Mouse (Mus musculus) kidney, postnatal 36 days (tissue): ENCODE data around the gene Slc35b4.
A peak's percentile ranks its signal among the peaks of the same experiment; 100 is the strongest.

ENCODE experiments used
- DNase-seq, 2 experiments: peaks; one replicate each; pipeline ENCODE4 v3.0.0; 2021 to 2022; ENCODE audit warnings: mixed read lengths in 2 of 2

Slc35b4 gene

GRCm38 (mm10) chr6:34176864-34177247 lies at the start of gene Slc35b4:
TSS of gene Slc35b4 (minus strand) at chr6:34177111.
- peak; percentile 96 to 98 for DNase-seq

DNA sequence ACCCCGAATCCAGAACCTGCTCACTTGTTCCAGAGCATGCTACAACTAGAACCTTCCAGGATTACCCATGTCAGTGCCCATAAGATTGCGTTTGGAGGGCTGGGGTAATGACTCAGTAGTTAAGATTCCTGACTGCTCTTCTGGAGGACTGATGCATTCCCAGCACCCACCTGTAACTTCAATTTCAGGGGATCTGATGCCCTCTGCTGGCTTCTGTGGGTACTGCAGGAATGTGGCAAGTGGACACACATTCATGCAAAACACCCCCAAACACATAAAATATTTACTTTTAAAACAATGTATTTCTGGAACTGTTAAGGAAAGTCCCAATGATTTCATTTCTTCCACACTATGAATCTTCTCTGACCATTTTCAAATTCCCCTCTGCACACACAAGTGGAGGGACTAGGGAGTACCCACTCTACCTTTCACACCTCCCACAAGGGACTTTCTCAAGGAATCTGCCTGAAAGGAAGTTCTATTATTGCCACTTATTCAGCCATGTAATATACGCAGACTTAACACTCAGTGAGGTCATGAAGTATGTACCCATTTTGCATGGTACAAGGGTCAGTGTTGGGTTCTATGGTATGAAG lies 48.2 kb upstream of the Slc35b4 start:
- no peak for DNase-seq

DNA sequence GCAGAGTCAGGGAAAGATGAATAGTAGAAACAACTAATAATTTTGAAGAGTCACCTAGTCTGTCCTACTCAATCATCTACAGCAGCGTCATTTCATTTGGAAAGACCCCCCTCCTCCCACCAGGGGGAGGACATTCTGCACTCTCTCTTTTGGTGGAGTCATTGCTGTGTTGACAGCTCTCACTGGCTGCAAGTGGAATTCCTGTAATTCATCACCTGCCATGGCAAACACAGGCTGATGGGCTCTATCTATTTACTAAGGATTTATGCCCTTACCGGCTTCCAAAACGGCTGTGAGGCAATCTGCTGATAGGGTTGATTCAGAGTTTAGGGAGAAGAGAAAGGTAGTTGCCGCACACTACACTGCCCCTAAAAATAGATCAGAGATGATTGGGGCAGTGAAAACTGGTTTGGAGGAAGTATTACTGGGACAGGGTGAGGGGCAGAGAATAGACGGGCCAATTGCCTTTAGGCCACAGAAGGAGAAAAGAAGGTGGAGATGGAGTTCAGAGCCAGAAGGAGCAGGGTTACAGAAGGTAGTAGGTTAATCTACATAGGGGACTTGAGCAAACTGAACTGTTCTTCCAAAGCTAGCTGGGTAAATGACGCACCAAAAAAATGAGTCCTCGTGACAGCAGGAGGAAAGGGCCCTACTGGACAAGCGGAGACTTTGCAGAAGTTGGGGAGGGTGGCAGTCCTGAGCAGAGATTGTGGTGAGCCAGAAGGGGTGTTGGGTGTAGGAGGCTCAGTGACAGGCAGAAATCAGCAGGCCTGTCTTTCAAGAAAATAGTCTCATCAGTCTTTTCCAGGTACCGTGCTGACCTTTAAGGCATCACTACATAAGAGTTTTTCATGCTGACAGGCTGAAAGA lies 39.8 kb upstream of the Slc35b4 start:
- no peak for DNase-seq

GRCm38 (mm10) chr6:34205754-34206153 lies 28.8 kb upstream of the Slc35b4 start:
- no peak for DNase-seq

DNA sequence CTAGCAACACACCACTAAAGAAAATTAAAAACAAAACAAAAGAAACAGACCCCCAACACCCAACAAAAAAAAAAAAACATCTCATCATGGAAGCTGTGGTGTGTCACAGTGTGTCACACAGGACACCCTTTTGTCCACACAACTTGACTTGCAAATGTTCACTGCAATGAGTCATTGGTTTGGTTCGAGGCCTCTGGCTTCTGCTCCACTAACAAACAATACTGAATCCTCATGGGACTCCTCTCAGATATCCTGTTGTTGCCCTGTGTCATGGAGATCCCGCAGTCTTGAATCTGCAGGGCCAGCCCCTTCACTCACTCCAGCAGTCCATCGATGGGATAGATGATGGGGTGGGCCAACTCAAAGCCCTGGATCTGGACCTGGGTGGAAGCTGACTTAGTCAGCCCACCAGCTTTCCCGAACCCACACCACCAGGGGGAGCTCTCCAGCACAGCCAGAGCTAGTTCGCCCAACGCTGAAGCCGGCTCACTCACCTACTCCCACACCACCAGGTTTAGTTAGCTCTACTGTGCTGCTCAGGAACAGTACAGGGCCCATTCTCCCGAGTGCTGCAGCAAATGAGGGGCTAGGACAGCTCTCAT lies 28.2 kb upstream of the Slc35b4 start:
- DNase-seq: peak; percentile 26 to 77

DNA sequence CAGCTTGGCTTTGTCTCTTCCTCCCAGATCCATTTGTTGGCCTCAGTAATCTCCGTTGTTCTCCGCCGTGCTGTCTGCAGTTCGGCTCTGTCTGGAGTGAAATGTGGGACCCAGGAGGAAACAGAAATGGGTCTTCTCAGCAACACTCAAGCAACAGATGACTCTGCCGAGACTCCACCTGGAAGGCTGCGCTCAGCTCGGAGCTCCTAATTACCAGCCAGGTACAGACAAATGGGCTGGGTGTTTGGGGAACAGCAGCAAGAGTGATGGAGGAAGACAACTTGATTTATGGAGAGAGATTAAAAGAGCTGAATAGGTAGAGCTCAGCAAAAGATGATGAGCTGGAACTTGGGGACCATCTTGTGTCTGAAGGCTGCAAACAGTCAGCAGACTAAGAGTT lies 26.6 kb upstream of the Slc35b4 start:
- DNase-seq: no peak

DNA sequence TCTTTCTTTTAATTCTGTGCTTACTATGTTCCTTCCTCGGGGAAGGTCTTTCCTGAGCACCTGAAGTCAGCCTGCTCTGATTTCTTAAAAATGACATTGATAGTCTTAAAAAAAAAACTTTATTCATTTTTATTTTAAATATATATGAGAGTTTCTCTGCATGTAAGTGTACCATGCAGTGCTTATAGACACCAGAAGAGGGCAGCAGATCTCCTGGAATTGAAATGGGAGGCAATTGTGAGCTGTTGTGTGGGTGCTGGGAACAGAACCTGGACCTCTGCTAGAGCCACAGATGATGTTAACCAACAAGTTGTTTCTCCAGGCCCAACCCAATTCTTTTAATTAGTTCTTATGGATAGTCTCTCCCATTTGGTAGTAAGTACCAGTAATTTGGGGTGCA lies 18.1 kb upstream of the Slc35b4 start:
- DNase-seq: no peak

DNA sequence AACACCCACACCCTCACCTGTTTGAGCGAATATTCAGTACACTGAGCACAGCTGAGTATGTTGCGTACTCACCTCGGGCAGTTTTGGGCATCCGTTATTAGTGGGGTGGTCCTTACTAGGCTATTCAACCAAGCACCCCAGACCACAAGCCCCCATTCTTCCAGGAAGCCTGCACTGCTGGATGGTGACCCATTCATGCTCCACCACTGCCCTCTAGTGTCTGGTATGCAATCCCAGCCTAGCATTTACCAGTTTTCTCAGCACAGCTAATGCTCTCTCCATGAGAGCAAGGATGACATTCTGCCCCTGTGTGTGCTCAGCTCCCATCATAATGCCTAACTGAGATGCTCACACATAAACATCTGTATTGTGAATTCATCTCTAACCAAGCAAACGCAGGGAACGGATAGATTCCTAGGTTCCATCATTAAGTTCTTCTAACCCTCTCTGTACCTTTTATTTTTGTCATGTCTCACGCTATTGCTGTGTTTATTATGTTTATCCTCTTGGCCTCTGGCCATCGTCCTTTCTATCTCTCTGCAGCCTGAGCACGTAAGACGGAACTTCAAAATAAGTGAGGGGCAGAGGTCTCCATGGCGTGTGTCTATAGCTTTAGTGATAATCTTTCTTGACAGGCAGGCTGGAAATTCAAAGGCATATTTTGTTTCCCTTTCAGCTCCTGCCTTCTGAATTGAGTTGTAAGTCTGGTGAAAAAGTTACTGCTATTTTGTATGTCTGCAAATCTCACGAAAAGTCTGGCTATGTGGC lies 17.0 kb upstream of the Slc35b4 start:
- DNase-seq: peak; percentile 67 to 84

DNA sequence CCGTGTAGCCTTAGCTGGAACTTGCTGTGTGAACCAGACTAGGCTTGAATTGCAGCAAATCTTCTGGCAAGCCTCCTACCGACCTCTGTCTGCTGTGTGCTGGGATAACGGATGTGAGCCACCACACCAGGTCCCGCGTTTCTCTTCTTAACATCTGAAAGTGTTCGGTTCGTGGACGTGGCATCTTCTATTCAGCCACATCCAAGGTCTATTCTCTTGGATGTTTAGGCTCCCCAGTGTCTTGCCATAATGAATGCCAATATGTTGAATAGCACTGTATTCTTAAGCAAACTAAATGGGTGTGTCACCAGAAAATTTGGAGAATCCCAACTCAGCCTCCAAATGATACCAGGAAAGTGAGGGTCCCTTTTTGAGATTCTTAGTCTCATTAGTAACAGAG lies 14.5 kb upstream of the Slc35b4 start:
- no peak for DNase-seq

GRCm38 (mm10) chr6:34189494-34189893 lies 12.6 kb upstream of the Slc35b4 start:
- DNase-seq: no peak

DNA sequence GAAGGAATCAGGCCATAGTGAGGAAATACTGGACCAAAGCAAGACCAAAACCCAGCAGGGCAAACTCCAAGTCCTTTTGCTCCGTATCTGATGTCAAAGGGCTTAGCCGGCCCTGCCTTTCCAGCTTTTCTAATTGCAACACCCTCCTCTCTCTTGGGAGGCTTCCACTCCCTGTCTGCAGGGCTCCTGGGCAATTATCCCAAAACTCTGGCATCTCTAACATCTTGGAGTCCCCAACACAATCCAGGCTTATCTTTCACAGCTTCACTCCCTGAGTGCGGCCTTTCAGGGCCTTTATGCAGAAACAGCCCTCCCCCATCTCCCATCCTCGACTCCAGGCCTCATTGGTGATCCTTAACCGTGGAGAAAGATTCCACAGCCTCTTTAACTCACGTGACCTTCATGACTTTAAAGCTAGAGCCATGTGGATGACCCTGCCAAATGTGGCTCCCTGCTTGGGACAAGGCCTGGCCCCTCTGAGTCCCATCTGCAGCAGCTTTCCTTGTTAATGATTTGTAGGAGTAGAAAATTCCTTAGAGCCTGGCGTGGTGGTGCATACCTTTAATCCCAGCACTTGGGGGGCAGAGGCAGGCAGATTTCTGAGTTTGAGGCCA lies 11.2 kb upstream of the Slc35b4 start:
- peak; percentile 29 to 33 for DNase-seq

- DNase-seq: no peak
These were observed 10.5 kb upstream of the Slc35b4 start for GRCm38 (mm10) chr6:34187273-34187863.

GRCm38 (mm10) chr6:34183326-34183725 lies 6.4 kb upstream of the Slc35b4 start:
- no peak for DNase-seq

- no peak for DNase-seq
These were observed 5.0 kb upstream of the Slc35b4 start for GRCm38 (mm10) chr6:34181961-34182360.

GRCm38 (mm10) chr6:34179911-34180310 lies 3.0 kb upstream of the Slc35b4 start:
- no peak for DNase-seq

DNA sequence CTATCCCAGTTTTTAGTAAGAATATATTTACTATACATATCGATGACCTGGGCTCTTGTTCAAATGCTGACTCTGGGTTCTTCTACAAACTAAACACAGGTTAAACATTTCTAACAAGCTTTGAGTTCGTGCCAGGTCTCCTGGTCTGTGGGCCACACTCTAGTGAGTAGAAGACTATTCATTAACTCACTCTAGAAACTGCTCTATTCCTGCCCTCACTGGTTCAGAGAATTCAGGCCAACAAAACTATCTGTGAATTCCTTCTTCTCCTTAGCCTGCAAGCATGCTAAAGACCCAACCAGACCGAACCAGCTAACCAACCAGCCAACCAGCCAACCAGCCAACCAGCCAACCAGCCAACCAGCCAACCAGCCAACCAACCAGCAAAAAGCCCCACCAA lies 2.1 kb upstream of the Slc35b4 start:
- peak; percentile 69 to 92 for DNase-seq

DNA sequence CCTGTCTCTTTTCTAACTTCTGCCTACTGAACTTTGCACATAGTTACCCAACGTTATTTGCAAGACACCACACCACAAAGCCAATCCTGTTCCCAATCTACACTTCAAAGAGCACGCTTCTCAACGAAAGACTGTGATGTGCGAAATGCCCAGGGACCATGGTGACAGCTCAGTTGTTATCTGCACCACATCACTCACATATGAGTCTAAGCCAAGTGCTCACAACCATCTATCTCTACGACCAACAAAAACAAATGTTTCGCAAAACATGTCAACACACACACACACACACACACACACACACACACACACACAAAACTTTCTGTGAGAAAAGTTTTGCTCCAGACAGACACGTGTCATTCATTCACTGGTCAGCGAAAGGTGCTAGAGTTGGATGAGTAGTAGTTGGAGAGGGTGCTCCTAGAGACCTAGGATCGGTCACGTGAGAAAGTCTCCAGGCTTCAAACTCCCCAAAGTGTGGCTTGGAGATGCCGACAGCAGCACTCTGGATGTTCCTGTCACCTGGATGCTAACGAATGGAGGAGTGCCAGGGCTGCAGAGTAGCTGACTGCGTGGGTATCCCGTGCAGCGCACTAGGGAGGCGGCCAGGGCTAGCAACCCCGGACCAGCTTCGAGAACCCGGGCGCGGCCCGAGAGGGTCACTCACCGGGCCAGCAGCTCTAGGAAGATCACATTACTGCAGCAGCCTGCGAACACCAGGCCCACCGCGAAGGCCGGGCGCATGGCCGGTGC lies 624 bp downstream of the Slc35b4 start:
- DNase-seq: peak; percentile 42 to 49

- DNase-seq: no peak
These were observed 2.2 kb downstream of the Slc35b4 start for GRCm38 (mm10) chr6:34174715-34175114.

DNA sequence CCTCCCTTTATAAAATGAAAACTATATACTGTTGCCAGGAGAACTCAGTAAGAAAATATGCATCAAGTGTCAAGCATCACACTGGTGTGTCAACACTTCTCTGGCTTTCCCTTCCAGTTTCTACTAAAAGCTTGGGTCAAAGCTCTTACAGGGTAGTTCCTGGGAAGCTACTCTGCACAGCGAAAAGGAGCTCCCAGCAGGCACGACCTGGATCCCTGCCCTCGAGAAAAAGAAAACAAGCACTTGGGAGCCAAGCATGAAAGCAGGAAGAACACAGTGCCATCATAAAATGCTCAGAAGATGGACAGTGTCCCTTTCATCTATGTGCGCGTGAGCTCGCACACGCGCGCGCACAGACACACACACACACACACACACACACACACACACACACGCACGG lies 3.7 kb downstream of the Slc35b4 start:
- DNase-seq: peak; percentile 48 to 62

GRCm38 (mm10) chr6:34171748-34172457 lies 5.0 kb downstream of the Slc35b4 start:
- peak; percentile 47 to 53 for DNase-seq
